Mouse (Mus musculus) splenic B cell, adult 2 months (primary cell): ENCODE data around the gene Ctu2.

Experiments
- DNase-seq: peaks from one replicate; pipeline ENCODE4 v3.0.0-alpha.2; 2011; ENCODE audit warnings: low read depth, low spot score
- H3K27me3 ChIP-seq: 2 replicates; pipeline ENCODE4 v1.6.1; 2012; ENCODE audit warnings: mild to moderate bottlenecking, low read length, moderate library complexity, mixed read lengths; ENCODE audit not compliant: control insufficient read depth, poor library complexity, insufficient read depth, severe bottlenecking
- H3K36me3 ChIP-seq: 2 replicates; pipeline ENCODE4 v1.6.1; 2012; ENCODE audit warnings: mild to moderate bottlenecking, low read length, moderate library complexity, mixed read lengths; ENCODE audit not compliant: control insufficient read depth, poor library complexity, insufficient read depth, severe bottlenecking

Ctu2 gene

GRCm38 (mm10) chr8:122527937-122528336 lies 52.0 kb downstream of the Ctu2 start:
- H3K27me3 ChIP-seq = no peaks in the 10 kb centered on the region
- no peaks in the 10 kb centered on the region; the same call in 1 of the 2 replicates for H3K36me3 ChIP-seq
- DNase-seq = no peak

- no peak for DNase-seq
- Histone ChIP-seq H3K36me3 (no peaks in the 10 kb centered on the region; the same call in 1 of the 2 replicates), H3K27me3 (no peaks in the 10 kb centered on the region)
Observed at GRCm38 (mm10) chr8:122529159-122529558, 53.2 kb downstream of the Ctu2 start.

GRCm38 (mm10) chr8:122531312-122531711 lies 55.4 kb downstream of the Ctu2 start:
- no peaks in the 10 kb centered on the region; the same call in 1 of the 2 replicates for H3K36me3 ChIP-seq
- DNase-seq = no peak

More at GRCm38 (mm10) chr8:122531312-122531711, 55.4 kb downstream of the Ctu2 start:
- H3K27me3 ChIP-seq = no peaks in the 10 kb centered on the region
